Mouse (Mus musculus) effector memory CD4-positive, alpha-beta T cell, adult 5 months (primary cell): ENCODE measurements around the gene Gimap8. TPM values are rescaled to one million over a fixed set of nuclear protein-coding genes. Genes with fewer than 3 reads are reported as not detected.

Experiments used
- polyA plus RNA-seq: library from polyadenylated mRNA; unstranded; fragments of 100-300 nt; shearing (Covaris generic); gene quantifications from one replicate; pipeline ENCODE4 v1.2.1, GENCODE M21; 2017

Gimap8 gene
- polyA plus RNA-seq = 173 TPM

GRCm38 (mm10) chr6:48646995-48647394 is at the start of gene Gimap8:
TSS of gene Gimap8 (plus strand) at chr6:48647234.

GRCm38 (mm10) chr6:48601271-48602079 is 45.6 kb upstream of the Gimap8 start, which contains the start of gene Zfp775:
TSS of gene Zfp775 (plus strand) at chr6:48602063.

GRCm38 (mm10) chr6:48626464-48626863 is 20.6 kb upstream of the Gimap8 start, which contains the start of gene AI854703:
TSS of gene AI854703 (plus strand) at chr6:48626764.

GRCm38 (mm10) chr6:48675931-48676859 is 29.2 kb downstream of the Gimap8 start, which contains the start of gene Gimap9:
TSS of gene Gimap9 (plus strand) at chr6:48676129.

GRCm38 (mm10) chr6:48684319-48684718 is 37.3 kb downstream of the Gimap8 start, which contains the start of gene Gimap4:
TSS of gene Gimap4 (plus strand) at chr6:48684549.

Other genes with a start within 250 kb of the Gimap8 start
- gene Zfp467, start 201.4 kb upstream of the Gimap8 start, polyA plus RNA-seq = 4.6 TPM
- not detected for gene Sspo, start 199.0 kb upstream of the Gimap8 start, polyA plus RNA-seq
- 0.61 TPM for gene Atp6v0e2, start 109.6 kb upstream of the Gimap8 start, polyA plus RNA-seq
- 10.6 TPM for gene Lrrc61, start 92.4 kb upstream of the Gimap8 start, polyA plus RNA-seq
- not detected for gene Rarres2, start 74.4 kb upstream of the Gimap8 start, polyA plus RNA-seq
- not detected for gene Gm45021, start 57.6 kb upstream of the Gimap8 start, polyA plus RNA-seq
- gene Repin1, start 53.4 kb upstream of the Gimap8 start, polyA plus RNA-seq = 7.2 TPM
- gene Gm44965, start 53.3 kb upstream of the Gimap8 start, polyA plus RNA-seq = not detected
- gene Zfp775, start 45.2 kb upstream of the Gimap8 start, polyA plus RNA-seq = 7.6 TPM
- gene AI854703, start 20.5 kb upstream of the Gimap8 start, polyA plus RNA-seq = 2.6 TPM
- 226 TPM for gene Gimap9, start 28.9 kb downstream of the Gimap8 start, polyA plus RNA-seq
- 1,360 TPM for gene Gimap4, start 37.3 kb downstream of the Gimap8 start, polyA plus RNA-seq
- 1,977 TPM for gene Gimap6, start 61.0 kb downstream of the Gimap8 start, polyA plus RNA-seq
- 22.4 TPM for gene Gm28053, start 71.4 kb downstream of the Gimap8 start, polyA plus RNA-seq
- gene Gimap7, start 71.4 kb downstream of the Gimap8 start, polyA plus RNA-seq = 257 TPM
- gene Gimap1, start 91.8 kb downstream of the Gimap8 start, polyA plus RNA-seq = 398 TPM
- gene Gimap5, start 99.0 kb downstream of the Gimap8 start, polyA plus RNA-seq = 153 TPM
- gene Gimap3, start 123.6 kb downstream of the Gimap8 start, polyA plus RNA-seq = 1,843 TPM
- gene Tmem176a, start 193.7 kb downstream of the Gimap8 start, polyA plus RNA-seq = 4.3 TPM
- 9.9 TPM for gene Tmem176b, start 194.3 kb downstream of the Gimap8 start, polyA plus RNA-seq
- gene Aoc1, start 225.7 kb downstream of the Gimap8 start, polyA plus RNA-seq = not detected